Mouse (Mus musculus) cortical plate, adult 2 months (tissue): Measurements from ENCODE around the gene D930020B18Rik.

Experiments used
- CTCF ChIP-seq: fragments of 200-500 bp; IDR thresholded peaks from 2 replicates; pipeline ENCODE4 v1.5.1; 2011; ENCODE audit warnings: mild to moderate bottlenecking, control low read depth, low read length; ENCODE audit not compliant: insufficient read depth; ENCODE audit errors: extremely low read depth
- POLR2A ChIP-seq: fragments of 200-500 bp; IDR thresholded peaks from 2 replicates; pipeline ENCODE4 v1.6.1; 2011; ENCODE audit warnings: mild to moderate bottlenecking, low read length, control low read depth; ENCODE audit not compliant: insufficient read depth; ENCODE audit errors: extremely low read depth

- TF ChIP-seq CTCF (no peak), POLR2A (no peak)
Observed at GRCm38 (mm10) chr10:121680902-121681301, 39.5 kb downstream of the D930020B18Rik start.
